Mouse (Mus musculus) testis, postnatal 10 days (tissue): ENCODE measurements at regions not wholly inside any gene's neighbourhood (a gene's known extent, or its start where the extent isn't known, plus 50 kb on each side); places are given as distances from the start of the nearest gene placed in this dataset.

Experiments used
- DNase-seq: peaks from one replicate; pipeline ENCODE4 v3.0.0; 2021; ENCODE audit warnings: low spot score

DNA sequence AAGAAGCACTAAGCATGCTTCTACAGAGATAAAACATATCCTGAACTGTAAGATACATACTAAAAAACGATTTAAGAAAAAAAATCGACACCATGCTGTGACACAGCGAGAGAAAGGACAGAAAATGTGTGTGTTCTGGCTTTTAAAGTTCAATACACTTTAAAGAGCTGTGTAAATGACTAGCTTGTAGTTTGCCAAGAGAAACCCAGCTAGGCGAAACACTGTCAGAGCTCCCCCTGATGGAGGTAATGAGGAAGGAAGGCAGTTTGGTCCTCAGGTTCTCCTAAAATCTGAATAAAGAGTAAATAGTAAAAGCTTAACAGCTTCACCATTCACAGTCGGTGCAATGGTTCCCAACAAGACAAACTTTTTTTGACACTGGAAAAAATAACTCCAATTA, 67.1 kb upstream of the Gabrg2 start:
- peak; percentile 45 for DNase-seq

DNA sequence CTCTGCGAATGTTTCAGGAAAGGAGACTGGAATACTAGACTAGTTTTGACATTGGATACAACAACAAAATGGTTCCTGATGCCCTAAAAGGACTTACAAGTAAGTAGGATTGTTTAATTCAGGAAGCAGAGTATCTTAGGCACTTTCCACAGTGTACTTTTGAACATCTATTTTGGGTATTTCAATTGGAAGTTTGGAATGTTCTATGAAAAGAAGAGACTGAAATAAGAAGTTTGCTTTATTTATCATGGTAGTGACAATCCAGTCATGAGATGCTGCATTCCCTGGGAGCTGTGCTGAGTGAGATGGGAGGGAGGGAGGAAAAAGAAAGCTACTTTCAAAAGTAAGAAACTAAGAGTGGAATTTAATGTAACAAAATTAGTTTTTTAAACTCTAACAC, 50.9 kb upstream of the Gabrg2 start:
- DNase-seq: no peak
